In the genomic region with DNA sequence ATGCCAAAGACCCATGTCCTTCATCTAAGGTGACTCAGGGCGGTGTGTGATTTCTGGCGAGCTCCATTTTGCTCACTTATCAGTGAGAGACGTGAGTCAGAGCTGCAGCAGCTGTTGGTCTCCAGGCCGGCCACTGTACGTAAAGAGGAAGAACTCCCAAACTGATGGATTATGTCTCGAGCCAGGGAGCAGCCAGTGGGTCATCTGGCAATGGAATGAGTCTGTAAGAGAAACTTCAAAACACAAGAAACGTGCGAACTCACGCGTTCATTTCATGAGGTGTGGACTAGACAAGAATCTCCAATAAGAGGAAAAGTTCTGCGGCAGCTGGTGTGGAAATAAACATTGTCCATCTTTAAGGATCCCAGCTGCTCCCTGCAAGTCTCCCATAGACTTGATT, we compare ENCODE assay signal across 18 mouse cellular contexts.
A peak's percentile ranks its signal among the peaks of the same experiment; 100 is the strongest.
DNase-seq lines count a peak whose midpoint lies in the region; ATAC-seq and TF ChIP-seq lines count a peak whose summit lies in the region.
"Had no signal": no experiment of that assay in that cellular context is flagged by ENCODE, and none has a peak within 500 bp of the region (broad histone marks: within the 10 kb centered on the region; RNA-seq: fewer than 3 reads in every experiment).

No protein-coding gene starts in this region.

- H3K79me2 ChIP-seq in myocyte (ENCODE audit: control insufficient read depth, insufficient read depth) = no peaks in the 10 kb centered on the region

- H3K36me3 ChIP-seq in heart, embryonic 10.5 days = no peaks in the 10 kb centered on the region
- H3K36me3 ChIP-seq in lung, embryonic 15.5 days = no peaks in the 10 kb centered on the region
- H3K36me3 ChIP-seq in myocyte (ENCODE audit: control insufficient read depth, insufficient read depth) = no peaks in the 10 kb centered on the region
- H3K36me3 ChIP-seq: forebrain, embryonic 15.5 days; hindbrain, embryonic 13.5 days; liver, embryonic 12.5 days; midbrain, embryonic 13.5 days had no signal

- TF ChIP-seq POLR2A in lung, adult 2 months (IDR thresholded peaks at IDR 0.05; ENCODE audit: borderline replicate concordance, extremely low read depth, low read depth, low read length) = no peak
- TF ChIP-seq POLR2A in myocyte (IDR thresholded peaks at IDR 0.05; ENCODE audit: insufficient read length, low read depth) = no peak

- peaks cover 8% of the 10 kb centered on the region for H3K4me1 ChIP-seq in heart, embryonic 10.5 days
- H3K4me1 ChIP-seq in lung, embryonic 15.5 days = 0 out of 2 replicates have a peak, but pooled peaks cover 4% of the 10 kb centered on the region
- H3K4me1 ChIP-seq in lung, adult 2 months (ENCODE audit: control insufficient read depth, insufficient read depth, low read length) = 0 out of 2 replicates have a peak, but pooled peaks cover 3% of the 10 kb centered on the region

- peak; percentile 69 for DNase-seq in heart, embryonic 10.5 days (ENCODE audit: low spot score)
- no peak for DNase-seq in heart, postnatal 25 days (ENCODE audit: low spot score)
- no peak for DNase-seq in lung, adult 2 months
- peak; percentile 47 for DNase-seq in adrenal gland, postnatal 10 days
- no peak for DNase-seq in T-cell, adult 2 months (ENCODE audit: low spot score)
- DNase-seq in left cerebral cortex, adult 8-10 months (ENCODE audit: low spot score in 2 of 2) = no peak
- DNase-seq: cerebellum, adult 18-20 months; gastrocnemius, adult 2 months; heart, adult 2 months; kidney, adult 11 months had no signal

- H3K4me3 ChIP-seq in heart, embryonic 10.5 days = no peak overlapping the region
- H3K4me3 ChIP-seq in lung, embryonic 15.5 days = no peak overlapping the region
- no peak overlapping the region for H3K4me3 ChIP-seq in lung, adult 2 months (replicated peaks; ENCODE audit: extremely low read depth, low read depth, low read length)
- H3K4me3 ChIP-seq in myocyte = no peak overlapping the region
- H3K4me3 ChIP-seq: forebrain, embryonic 15.5 days; gastrocnemius, adult 2 months; heart, adult 2 months; hindbrain, embryonic 13.5 days; left cerebral cortex, adult 2 months; liver, embryonic 12.5 days; midbrain, embryonic 13.5 days had no signal

- WGBS in heart, embryonic 10.5 days = 57% methylated on average over 11 of the region's 11 CpGs
- 37% methylated on average over 11 of the region's 11 CpGs for WGBS in lung, embryonic 15.5 days
- WGBS in lung, adult 2 months = 51% methylated on average over 11 of the region's 11 CpGs

- no peak overlapping the region for H3ac ChIP-seq in myocyte (ENCODE audit: control insufficient read depth, insufficient read length)

- H3K9me3 ChIP-seq in heart, embryonic 10.5 days = no peaks in the 10 kb centered on the region
- H3K9me3 ChIP-seq in lung, embryonic 15.5 days = no peaks in the 10 kb centered on the region
- H3K9me3 ChIP-seq: forebrain, embryonic 15.5 days; hindbrain, embryonic 13.5 days; midbrain, embryonic 13.5 days had no signal

- no peak overlapping the region for H3K27ac ChIP-seq in heart, embryonic 10.5 days
- H3K27ac ChIP-seq in lung, embryonic 15.5 days = no peak overlapping the region
- H3K27ac ChIP-seq: forebrain, embryonic 15.5 days; gastrocnemius, adult 2 months; heart, adult 2 months; hindbrain, embryonic 13.5 days; left cerebral cortex, adult 2 months; liver, embryonic 12.5 days; midbrain, embryonic 13.5 days had no signal

- TF ChIP-seq CTCF in lung, adult 2 months (IDR thresholded peaks at IDR 0.05; ENCODE audit: insufficient read depth, low read length) = no peak

- peak; percentile 71 for ATAC-seq in lung, embryonic 15.5 days (ENCODE audit: borderline replicate concordance, extremely low read depth, low FRiP score, low TSS enrichment)
- ATAC-seq: activated CD4-positive, CD25-positive, alpha-beta regulatory T cell, adult 4 months; forebrain, embryonic 15.5 days; liver, embryonic 12.5 days; midbrain, embryonic 13.5 days had no signal

- no peak overlapping the region for H3K9ac ChIP-seq in lung, embryonic 15.5 days
- H3K9ac ChIP-seq: forebrain, embryonic 15.5 days; hindbrain, embryonic 13.5 days; liver, embryonic 12.5 days; midbrain, embryonic 13.5 days had no signal

- no peak overlapping the region for H3K4me2 ChIP-seq in lung, embryonic 15.5 days
- H3K4me2 ChIP-seq in myocyte (ENCODE audit: low read depth) = peak overlapping the region; percentile 69
- H3K4me2 ChIP-seq: forebrain, embryonic 15.5 days; hindbrain, embryonic 13.5 days; liver, embryonic 12.5 days; midbrain, embryonic 13.5 days had no signal

- intact Hi-C loops in heart, postnatal 25 days (cut with DNase I) = no loop called here

- no peaks in the 10 kb centered on the region for H3K27me3 ChIP-seq in heart, embryonic 10.5 days (ENCODE audit: insufficient read depth, poor library complexity, severe bottlenecking)
- 0 out of 2 replicates have a peak, but pooled peaks cover 3% of the 10 kb centered on the region for H3K27me3 ChIP-seq in lung, embryonic 15.5 days
- H3K27me3 ChIP-seq in myocyte (ENCODE audit: control insufficient read depth, insufficient read depth, insufficient read length) = no peaks in the 10 kb centered on the region
- H3K27me3 ChIP-seq: forebrain, embryonic 15.5 days; hindbrain, embryonic 13.5 days; liver, embryonic 12.5 days; midbrain, embryonic 13.5 days had no signal

TF ChIP-seq in myocyte, 11 proteins besides CTCF, POLR2A, EP300 and RAD21:
- TF ChIP-seq MYOG (IDR thresholded peaks at IDR 0.05; ENCODE audit: control insufficient read depth in 1 of 3, insufficient read depth in 1 of 3, insufficient read length in 2 of 3, low read depth in 2 of 3) (peak; percentile 32 to 84 (median 42)), MYOD1 (IDR thresholded peaks at IDR 0.05; ENCODE audit: control insufficient read depth in 1 of 3, insufficient read length in 2 of 3, low read depth in 2 of 3) (peak; percentile 23 to 91 (median 78)), MAX (IDR thresholded peaks at IDR 0.05; ENCODE audit: low read depth) (no peak)

Comparison
In these comparisons a context has a peak if more than half of its experiments do, and no peak if none do; other contexts are left out.
1. DNase-seq: peak in heart, embryonic 10.5 days (single experiment) and adrenal gland, postnatal 10 days (single experiment); none in heart, postnatal 25 days (single experiment), lung, adult 2 months (single experiment), T-cell, adult 2 months (single experiment) and left cerebral cortex, adult 8-10 months (0 of 2).